Mouse (Mus musculus) skeletal muscle tissue, adult 2 months (tissue): ENCODE measurements at regions not wholly inside any gene's neighbourhood (a gene's known extent, or its start where the extent isn't known, plus 50 kb on each side); places are given as distances from the start of the nearest gene placed in this dataset.
"Not testable (repeated sequence)": the region's sequence is repeated elsewhere in the genome, so short reads cannot be mapped to it uniquely, and the experiment has no call there.

Experiments
- DNase-seq: peaks from one replicate; pipeline ENCODE4 v3.0.0-alpha.2; 2012; ENCODE audit warnings: low read depth, low spot score

DNA sequence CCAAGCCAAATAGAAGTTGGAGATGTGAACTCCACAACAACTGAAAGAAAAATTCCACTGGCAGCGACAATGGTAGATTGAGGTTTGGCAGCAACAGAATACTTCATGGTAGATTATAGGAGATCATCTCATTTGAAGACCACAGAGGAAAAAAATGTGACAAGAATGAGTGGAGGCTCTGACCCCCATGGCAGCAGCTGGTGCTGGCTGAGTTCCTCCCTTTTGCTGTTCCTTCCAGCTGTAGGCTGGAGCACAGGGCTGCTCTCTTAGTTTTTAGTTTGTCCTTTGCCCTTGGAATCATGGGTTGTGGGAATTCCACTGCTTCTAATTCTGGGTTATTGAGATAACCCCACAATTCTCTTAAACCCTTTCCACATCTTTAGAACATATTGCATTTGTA is 248.8 kb downstream of the Pros1 start:
- no peak for DNase-seq

GRCm38 (mm10) chr16:63104383-63104782 is 250.3 kb downstream of the Pros1 start:
- DNase-seq: no peak

- DNase-seq: no peak
Observed at GRCm38 (mm10) chr16:63104938-63105714, 251.0 kb downstream of the Pros1 start.

GRCm38 (mm10) chr16:63116456-63116855 is 262.3 kb downstream of the Pros1 start:
- DNase-seq: peak; percentile 4

DNA sequence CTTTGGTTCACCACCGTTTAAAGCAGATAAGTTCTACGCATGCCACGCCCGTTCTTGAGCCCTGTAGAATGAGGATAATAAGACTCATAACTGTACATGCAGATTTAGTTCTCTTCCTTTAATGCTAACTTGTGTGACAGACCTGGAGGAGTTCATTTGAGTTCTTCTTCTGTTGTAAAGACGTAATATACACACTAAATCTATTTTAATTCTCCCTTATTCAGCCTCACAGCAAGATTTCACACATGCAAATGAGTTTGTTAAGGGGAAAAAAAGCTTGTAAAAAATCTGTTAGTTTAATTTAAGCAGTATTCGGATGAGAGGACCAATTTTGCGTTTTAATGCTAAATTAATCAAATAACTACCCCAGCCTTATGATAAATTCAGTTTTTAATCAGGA is 264.6 kb downstream of the Pros1 start:
- DNase-seq: no peak

DNA sequence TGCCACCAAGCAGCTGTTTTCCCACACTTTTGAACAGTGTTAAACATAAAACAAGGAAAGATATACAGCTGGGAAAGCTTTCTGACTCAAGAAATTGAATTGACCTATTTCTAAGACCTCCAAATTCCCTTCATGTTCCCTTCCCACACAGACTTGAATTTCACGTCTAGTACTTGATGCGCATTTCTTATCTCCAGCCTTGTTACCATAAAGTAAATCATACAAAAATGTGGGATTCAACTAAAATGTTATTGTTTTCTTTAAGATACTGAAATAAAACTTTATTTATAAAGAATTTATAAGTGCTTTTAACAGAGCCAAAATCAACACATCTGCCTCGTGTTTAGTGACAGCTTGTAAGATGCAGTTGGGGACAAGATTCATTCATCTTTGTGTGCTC is 289.7 kb downstream of the Pros1 start:
- no peak for DNase-seq

DNA sequence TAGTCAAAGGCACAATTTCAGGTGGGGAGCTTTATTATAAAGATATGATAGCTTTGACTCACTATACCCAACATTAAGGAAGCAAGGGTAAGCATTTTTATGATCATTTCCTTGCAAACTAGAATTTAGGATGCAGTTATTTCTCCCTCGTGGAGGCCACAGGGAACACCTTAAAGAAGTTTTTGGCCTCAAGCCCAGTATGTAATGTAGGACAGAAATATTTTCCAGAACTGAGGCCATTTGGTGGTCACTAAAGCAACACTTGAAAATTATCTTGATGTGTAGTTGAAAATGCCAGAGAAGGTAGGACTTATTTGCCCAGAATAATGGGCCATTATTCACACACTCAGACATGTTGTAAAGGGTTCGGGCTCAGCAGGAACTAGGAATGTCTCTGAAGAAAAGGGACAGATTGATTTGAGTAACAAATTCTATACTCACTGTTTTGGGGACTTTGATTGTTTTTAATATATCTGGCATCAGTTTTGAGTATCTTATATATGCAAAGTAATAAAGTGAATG is 301.3 kb downstream of the Pros1 start:
- DNase-seq: no peak

GRCm38 (mm10) chr16:63170101-63170500 is 316.0 kb downstream of the Pros1 start:
- DNase-seq: no peak

DNA sequence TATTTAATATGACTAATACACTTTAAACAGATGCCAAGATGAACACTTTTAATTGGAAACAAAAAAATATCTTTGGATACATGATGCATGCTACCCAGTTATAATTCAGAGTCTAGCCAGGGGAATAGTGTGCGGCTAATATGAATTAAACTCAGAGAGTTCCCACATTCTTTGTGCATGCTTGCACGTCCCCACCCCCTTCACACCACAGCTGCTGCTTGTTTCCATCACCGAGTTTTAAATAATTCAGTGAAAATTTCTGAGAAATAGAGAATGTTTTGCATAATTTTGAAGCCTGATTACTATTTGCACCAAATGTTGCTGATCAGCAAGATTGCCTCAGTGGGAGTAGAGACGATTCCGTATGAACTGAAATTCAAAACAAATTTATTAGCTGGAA is 325.1 kb downstream of the Pros1 start:
- no peak for DNase-seq

- DNase-seq: no peak
Observed at GRCm38 (mm10) chr16:63191181-63191580, 337.1 kb downstream of the Pros1 start.

DNA sequence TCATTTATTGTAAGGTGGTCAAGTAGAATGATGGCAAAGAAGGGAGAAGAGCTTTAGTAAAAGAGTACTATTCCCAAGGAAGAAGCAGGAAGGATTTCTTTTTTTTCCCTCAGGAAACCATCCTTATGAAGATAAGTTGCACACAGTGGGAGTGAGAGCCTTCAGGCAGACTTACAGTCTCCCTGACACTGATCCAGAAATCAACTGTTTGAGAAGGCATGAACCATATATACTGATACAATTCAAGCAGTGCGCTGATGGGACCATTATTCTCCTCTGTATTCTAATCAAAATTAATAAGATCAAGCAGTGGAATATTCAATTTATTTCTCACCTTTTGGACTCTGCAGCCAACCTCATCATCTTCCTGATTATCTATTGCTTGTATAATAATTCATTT is 337.5 kb downstream of the Pros1 start:
- DNase-seq: no peak

GRCm38 (mm10) chr16:63194595-63194994 is 340.5 kb downstream of the Pros1 start:
- DNase-seq: no peak

- not testable (repeated sequence) for DNase-seq
Observed at GRCm38 (mm10) chr16:63213471-63213870, 359.4 kb downstream of the Pros1 start.

- no peak for DNase-seq
Observed at GRCm38 (mm10) chr16:63220228-63220879, 366.2 kb downstream of the Pros1 start.

DNA sequence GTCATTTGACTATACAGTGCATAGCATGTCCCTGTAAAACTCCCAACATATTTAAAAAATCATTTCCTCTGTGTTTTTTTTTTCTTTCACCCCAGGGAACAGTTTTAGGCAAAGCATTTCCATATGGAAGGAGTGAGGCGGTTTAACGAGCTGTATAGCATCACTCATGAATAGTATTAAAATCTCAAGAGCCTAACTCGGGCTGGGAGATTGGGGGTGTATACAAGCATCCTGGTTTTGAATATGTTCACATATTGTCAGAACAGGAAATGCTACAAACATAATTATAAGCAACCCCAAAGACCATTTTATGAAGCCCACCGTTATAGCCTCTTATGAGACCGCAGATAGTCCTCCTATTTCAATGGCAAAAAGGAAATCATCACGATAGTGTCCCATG is 370.5 kb downstream of the Pros1 start:
- no peak for DNase-seq

GRCm38 (mm10) chr16:63225097-63225496 is 371.0 kb downstream of the Pros1 start:
- DNase-seq: no peak

- no peak for DNase-seq
Observed at GRCm38 (mm10) chr16:63229135-63229534, 375.0 kb downstream of the Pros1 start.

DNA sequence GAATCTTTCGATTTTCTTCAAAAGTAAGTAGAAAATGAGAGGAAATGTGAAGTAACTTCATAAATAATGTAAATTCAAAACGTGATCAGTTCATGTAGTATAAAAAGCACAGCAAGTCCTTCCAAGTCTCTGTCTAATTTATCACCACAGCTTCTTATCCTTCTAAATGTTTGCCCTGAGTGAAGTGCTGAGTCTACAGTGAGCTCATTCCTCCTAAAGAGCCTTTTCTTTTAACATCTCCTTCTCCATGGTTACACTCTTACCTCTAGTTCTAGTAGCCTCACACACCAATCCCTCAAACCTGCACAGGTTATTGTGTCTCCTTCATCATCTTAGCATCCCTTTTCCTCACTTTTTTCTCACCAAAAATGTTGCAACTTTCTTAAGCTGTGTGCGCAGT is 375.5 kb downstream of the Pros1 start:
- DNase-seq: no peak

GRCm38 (mm10) chr16:63270173-63270572 is 416.1 kb downstream of the Pros1 start:
- no peak for DNase-seq

GRCm38 (mm10) chr16:63277556-63277955 is 423.4 kb downstream of the Pros1 start:
- no peak for DNase-seq

- DNase-seq: no peak
Observed at GRCm38 (mm10) chr16:63278259-63278697, 424.2 kb downstream of the Pros1 start.

- DNase-seq: no peak
Observed at GRCm38 (mm10) chr16:63287655-63288054, 433.5 kb downstream of the Pros1 start.

GRCm38 (mm10) chr16:63311676-63312075 is 457.6 kb downstream of the Pros1 start:
- DNase-seq: no peak
